Mouse (Mus musculus) natural killer cell, adult 2 months (primary cell): ENCODE measurements around the gene Shank2.

Experiments
- DNase-seq, 2 experiments: peaks; one replicate each; pipeline ENCODE4 v3.0.0; 2022; ENCODE audit warnings: low spot score in 2 of 2

Shank2 gene

GRCm38 (mm10) chr7:144001628-144002027, at the start of gene Shank2:
TSS of gene Shank2 (plus strand) at chr7:144001928.
- DNase-seq = no peak

DNA sequence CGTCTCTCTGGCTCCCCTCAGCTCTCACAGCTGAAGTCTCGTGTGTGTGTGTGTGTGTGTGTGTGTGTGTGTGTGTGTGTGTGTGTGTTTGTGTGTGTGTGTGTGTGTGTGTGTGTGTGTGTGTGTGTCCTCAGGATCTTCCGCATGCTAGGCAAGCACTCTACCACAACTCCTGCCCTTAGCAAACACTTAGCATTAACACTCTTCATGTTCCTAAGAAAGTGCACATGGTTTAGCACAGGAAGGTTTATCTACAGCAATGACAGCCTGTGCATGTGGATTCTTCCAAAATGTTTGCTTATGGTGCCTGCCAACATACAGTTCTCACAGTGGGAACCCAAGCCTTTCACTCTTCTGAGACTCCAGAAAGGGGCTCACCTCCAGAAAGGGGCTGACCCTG, 49.6 kb upstream of the Shank2 start:
- no peak for DNase-seq

- DNase-seq = no peak
Observed at GRCm38 (mm10) chr7:143956575-143957295, 45.0 kb upstream of the Shank2 start.

GRCm38 (mm10) chr7:143958030-143958565, 43.6 kb upstream of the Shank2 start:
- no peak for DNase-seq

GRCm38 (mm10) chr7:143963813-143964212, 37.9 kb upstream of the Shank2 start:
- no peak for DNase-seq

DNA sequence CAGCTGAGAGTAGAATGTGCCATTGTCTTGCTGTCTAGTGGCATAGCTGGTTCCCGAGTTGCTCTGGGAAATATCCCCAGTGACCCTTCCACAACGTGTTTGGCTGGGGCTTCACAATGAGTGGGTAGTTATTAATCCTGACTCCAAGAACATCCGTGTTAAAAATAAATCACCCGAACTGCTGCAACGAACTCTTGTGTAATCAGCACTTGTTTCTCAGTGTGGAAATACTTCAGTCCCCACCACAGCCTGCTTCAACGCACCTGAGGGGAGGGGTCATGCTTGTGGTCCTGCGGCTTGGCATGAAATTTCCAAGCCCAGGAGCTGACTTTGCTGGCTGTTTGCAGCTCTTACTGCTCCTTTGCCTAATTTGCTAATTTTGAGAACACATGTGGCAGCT, 35.1 kb upstream of the Shank2 start:
- DNase-seq = no peak

DNA sequence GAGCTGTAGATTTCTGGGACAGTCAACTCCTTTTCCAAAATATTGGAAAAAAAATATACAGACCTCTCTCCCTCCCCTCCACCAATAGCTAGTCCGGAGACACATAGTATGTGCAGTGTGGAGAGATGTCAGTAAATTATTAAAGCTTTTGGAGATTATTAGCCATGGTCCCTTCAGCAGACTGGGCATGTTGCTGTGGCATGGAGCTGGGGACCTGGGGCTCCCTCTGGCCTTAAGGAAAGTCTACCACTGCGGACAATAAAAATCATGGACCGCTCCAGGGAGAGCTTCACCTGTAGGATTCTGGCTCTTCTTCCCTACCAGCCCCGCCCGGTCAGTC, 24.3 kb upstream of the Shank2 start:
- no peak for DNase-seq

DNA sequence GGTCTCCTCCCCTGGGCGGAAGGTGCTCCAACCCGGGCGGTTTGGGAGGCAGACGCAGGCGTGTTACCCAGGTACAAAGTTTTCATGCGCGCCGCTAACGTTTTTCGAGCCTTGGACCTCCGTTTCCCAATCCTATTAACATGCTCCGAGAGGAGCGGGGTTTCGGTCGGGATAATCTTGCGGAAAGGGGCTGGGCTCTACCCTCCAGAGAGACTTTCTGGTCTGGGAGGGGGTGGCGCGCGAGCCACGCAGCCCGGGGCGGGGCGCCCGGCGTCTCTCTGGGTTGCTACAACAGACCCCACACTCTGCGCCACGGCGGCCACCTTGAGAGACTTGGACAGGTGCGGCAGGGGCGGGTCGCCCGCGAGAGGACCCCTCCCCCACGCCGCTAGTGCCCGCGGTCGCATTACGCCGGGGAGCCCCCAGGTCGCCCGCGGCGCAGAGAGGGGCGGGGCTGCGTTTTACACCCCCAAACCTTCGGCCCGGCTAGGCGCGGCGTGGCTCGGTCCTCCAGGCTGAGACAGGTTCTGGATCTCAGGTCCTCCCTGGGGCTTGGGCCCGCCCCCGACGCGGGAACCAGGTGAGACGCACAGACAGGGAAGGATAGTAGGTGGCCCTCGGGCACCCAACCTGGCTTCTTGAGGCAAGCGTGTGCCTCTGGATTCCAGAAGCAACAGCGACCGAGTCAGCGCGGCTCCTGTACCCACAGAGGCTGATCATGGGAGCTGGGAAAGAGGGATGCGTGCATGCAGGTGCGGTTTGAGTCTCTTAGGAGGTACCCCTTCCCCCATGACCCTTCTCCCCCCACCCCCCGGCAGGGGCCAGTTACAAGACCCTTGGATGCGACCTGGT, 23.7 kb upstream of the Shank2 start:
- no peak for DNase-seq

- DNase-seq = peak in 1 of 2 experiments; percentile 4
Observed at GRCm38 (mm10) chr7:143978741-143979371, 22.9 kb upstream of the Shank2 start.

DNA sequence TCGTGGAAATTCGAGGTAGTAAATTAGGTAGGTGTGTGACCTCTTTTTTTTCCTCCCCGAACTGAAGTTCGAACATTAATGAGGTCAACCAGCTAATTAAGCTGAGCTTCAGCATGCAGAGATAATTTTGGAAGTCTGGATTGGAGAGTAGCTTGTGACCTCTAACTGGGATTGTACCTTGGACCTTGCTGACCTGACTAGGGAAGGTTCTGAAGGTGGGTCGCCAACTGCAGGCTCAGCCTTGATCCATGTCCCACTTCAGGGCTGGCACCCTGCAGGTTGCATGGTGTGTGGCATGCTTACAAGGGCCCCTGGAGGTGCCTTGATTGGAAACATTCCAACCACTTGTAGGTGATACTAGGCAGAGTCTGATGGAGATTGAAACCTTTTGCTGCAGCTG, 21.7 kb upstream of the Shank2 start:
- DNase-seq = no peak

DNA sequence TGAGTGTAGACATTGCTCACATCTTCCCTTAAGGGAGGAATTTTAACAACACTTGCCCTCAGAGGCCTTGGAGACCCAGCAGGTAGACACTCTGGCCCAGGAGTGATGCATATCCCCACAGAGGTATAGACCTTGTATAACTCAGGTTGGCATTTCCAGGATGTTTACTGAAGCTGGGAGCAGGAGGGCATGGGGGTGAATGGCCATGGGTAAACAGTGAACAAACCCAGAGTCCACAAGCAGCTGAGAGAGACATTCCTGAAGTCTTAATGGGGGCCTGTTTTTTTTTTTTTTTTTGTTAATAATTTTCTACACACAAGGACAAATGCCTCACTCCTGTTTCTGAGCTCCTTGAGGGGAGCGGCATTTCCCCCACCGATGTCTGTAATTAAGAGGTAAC, 15.4 kb upstream of the Shank2 start:
- DNase-seq = no peak

- DNase-seq = no peak
Observed at GRCm38 (mm10) chr7:143991160-143991559, 10.6 kb upstream of the Shank2 start.

- DNase-seq = no peak
Observed at GRCm38 (mm10) chr7:143999073-143999472, 2.7 kb upstream of the Shank2 start.

GRCm38 (mm10) chr7:144003471-144003870, 1.7 kb downstream of the Shank2 start:
- no peak for DNase-seq

- DNase-seq = no peak
Observed at GRCm38 (mm10) chr7:144008079-144008478, 6.4 kb downstream of the Shank2 start.

DNA sequence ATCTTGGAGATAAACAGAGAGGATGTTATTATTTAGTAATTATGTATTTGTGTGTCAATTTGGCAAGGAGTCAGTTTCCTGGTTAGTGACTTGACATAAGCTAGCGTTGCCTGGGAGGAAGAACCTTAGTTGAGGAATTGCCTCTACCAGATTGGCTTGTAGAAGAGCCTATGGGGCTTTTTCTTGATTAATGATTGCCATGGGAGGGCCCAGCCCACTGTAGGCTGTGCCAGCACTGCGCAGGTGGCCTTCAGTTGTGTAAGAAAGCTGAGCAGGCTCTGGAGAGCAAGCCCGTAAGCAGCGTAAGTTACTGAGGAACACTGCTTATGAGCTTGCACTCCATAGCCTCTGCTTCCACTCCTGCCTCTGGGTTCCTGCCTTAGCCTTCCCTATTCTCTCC, 7.3 kb downstream of the Shank2 start:
- no peak for DNase-seq

DNA sequence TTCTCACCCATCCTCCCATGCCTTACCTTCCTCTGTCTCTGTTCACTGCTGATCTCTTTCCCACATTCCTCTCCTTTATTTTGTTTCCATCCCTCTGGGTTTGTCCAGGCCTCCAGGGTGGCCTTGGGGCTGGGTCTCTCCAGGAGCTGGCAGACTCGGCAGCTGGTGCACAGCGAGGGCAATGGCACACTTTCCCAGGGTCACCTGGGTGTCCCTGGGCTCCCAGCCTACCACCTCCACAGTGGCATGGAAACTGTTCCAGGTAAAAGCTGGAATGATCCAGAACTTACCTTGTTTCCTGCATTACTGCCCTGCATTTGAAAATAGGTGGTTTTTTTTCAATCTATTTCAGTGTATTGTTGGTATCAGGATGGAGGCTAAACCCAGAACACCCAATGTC, 12.8 kb downstream of the Shank2 start:
- no peak for DNase-seq

DNA sequence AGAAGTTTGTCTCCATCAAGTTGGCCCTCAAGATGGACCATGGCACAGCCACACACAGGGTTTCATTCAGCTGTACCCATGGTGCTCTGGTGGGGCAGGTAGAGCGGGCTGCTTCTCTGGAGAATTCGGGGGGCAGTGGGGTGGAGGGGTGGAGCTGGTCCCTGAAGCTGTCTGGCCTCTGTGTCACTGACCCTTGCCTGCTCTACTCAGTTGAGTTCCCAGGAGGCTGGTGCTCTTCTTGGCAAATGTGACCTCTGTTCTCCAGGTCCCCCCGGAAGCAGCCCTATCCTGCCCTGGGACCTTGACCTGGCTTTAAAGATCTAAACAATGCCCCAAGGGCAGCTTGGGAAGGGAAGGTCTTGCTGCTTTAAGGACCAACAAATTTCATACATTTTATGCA, 20.1 kb downstream of the Shank2 start:
- no peak for DNase-seq

GRCm38 (mm10) chr7:144022682-144023081, 21.0 kb downstream of the Shank2 start:
- DNase-seq = no peak

DNA sequence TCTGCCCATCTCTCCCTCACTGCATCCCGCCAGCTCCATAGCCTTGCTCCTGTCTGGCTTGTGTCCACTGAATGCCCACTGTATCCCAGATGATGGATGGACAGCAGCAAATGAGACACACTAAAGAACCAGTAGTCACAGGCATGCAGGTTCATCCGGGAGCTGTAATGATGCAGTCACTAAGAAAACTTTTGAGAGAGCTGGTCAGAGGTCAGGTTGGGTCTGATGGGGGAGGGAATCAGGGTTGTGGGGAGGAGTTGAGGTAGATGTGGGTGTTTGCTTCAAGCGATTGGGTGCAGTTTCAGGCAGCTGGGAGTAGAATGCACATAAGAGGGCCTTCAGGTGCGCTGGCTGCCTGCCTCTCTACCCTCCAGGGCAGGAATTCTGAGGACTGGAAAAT, 21.8 kb downstream of the Shank2 start:
- DNase-seq = no peak

DNA sequence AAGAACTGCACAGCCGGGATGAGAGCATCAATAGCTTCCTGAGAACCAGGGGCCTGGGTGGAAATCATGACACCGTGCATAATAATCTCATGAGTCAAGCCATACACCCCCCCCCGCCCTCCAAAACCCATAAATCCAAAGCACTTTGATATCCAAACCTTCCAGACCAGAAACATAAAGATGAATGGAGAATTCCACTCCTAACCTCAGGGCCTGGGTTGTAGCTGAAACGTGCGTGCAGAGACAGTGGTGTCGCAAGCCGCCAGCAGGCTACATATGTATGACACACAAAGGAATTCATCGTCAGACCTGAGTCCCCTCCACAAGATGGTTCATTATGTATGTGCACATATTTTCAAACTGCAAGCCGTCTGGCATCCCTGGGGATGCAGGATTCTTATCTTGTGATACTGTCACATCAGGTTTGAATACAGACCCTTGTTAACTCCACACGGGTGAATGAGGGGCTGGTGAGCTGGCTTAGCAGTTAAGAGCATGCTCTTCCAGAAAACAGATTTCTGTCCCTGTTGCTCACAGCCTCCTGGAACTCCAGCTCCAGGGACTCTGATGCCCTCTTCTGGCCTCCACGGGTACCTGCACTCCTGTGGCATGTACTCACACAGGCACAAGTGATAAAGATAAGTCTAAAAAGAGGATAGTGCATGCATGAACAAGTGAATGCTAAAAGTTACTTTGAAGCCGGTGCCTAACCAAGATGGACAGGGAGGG, 24.5 kb downstream of the Shank2 start:
- no peak for DNase-seq

DNA sequence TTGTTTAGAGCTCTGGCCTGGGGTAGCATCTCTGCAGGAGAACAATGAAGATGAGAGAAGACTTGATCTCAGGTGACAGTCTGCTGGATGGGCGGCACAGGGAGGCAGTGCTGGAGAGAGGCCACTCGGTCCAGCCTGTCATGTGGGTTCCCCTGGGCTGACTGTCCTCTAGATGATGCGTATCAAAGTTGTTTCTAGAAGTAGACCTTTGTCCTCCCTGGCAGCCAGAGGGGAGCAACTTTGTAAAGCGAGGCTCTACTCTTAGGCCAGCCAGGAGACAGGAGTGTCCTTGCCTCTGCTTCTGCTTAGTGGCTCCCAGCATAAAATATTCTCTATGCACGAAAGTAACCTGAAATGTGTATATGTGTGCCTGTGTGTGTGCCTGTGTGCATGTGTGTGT, 27.5 kb downstream of the Shank2 start:
- no peak for DNase-seq
